Mouse (Mus musculus) urinary bladder, adult 18-20 months (tissue): Measurements from ENCODE around the gene 2610008E11Rik.
"Not testable (repeated sequence)": the region's sequence is repeated elsewhere in the genome, so short reads cannot be mapped to it uniquely, and the experiment has no call there.

ENCODE experiments used
- DNase-seq, 2 experiments: peaks; one replicate each; pipeline ENCODE4 v3.0.0; 2022; ENCODE audit warnings: low spot score in 2 of 2, mixed read lengths in 2 of 2

2610008E11Rik gene

DNA sequence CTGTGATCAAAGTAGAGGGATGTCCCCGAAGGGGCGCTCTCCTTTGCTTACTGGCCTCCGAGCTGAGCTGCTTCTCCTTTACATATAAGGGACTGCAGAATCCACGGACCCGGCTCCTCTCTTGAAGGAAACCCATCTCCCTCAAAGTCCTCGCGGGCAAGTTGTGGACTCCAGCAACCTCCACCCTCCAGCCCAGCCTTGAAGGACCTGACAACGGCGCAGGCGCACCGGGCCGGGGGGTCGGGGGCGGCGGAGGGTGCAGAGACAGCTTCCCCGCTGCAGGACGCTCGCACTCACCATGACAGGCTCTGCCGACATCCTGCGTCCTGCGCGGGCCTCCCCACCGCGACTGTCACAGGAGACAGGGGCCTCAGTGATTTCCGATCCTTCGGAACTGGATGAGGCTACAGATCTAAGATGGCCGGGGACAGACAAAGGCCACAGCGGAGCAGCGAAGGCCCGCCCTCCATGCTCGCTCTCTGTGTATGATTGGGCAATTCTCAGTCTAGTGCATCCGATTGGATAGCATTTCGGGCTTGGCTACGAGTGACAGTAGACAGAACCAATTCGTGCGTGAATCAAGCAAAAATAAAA, at the start of gene 2610008E11Rik:
2610008E11Rik (minus strand) TSS at position 440 of the 594 bp plus-strand sequence.
- DNase-seq: peak; percentile 84 to 90

GRCm38 (mm10) chr10:79116125-79116849, 18.9 kb upstream of the 2610008E11Rik start:
- DNase-seq: peak; percentile 3 to 9

DNA sequence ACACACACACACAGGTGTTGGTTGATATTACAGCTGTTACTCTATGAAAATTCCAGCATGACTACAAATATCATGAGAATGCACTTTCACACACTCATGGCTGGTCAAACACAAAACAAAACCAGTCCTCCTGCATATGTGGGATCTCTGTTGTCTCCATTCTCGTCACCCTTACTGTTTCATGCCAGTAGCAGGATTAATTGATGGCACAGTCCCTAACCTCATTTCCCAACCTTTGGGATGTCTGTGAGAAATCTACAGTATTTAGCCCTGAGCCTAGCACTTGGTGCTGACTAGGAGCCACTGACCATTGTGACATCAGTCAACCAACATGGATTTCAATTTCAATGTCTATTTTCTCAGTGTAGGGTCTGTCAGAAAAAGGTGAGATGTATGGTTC, 17.7 kb upstream of the 2610008E11Rik start:
- no peak for DNase-seq

DNA sequence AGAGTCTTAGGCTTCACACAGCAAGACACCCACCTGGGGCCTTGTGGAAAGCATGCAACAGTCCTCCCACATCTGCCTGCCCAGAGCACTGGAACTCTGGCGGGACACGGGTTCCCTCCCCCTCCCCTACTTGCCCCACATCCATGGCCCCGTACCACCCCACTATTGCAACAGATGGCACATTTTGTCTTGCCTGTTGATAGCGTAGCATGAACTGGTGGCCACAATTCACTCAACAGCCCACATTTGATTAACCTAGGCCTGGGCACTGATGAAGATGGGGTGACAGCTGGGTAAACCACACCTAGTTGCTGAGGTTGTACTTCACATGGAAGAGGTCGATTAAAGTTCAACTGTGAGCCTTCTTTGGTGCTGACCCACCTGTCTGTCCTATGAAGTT, 13.1 kb upstream of the 2610008E11Rik start:
- DNase-seq: no peak

- DNase-seq: no peak
Measured at GRCm38 (mm10) chr10:79109156-79109555, 11.8 kb upstream of the 2610008E11Rik start.

DNA sequence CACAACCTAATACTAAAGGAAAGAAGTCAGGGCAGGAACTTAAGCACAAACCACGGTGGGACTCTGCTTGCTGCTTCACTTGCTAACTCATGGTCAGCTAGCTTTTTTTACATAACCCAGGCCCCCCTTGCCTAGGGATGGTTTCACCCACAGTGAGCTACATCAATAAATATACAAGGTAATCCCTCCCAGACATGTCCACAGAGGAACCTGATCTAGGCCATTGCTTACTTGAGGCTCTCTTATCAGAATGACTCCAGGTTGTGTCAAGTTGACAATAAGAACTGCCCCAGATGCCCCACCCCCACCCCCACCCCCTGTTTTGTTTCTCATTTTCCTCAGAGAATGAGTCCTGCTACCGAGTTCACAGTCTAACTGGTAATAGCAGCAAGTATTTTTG, 10.1 kb upstream of the 2610008E11Rik start:
- no peak for DNase-seq

- DNase-seq: no peak
Measured at GRCm38 (mm10) chr10:79106325-79107282, 9.2 kb upstream of the 2610008E11Rik start.

DNA sequence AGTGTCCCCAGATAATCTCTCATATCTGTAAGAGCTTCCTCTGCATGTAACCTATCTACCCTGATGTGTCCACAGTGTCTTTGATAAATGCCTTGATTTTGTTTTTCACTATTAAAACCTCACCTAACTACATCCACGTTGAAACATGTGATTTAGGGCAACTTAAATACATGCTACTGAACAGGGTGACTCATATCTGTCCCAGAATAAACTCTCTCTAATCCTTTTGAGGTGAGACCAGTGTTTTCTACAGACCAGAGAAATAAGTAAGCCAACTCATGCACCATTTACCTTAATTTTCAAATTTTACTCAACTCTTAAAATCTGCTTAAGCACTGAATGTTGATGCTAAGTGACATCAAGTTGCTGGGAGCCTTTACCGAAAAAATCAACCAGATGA, 694 bp downstream of the 2610008E11Rik start:
- DNase-seq: no peak

GRCm38 (mm10) chr10:79091731-79092130, 5.7 kb downstream of the 2610008E11Rik start:
- DNase-seq: no peak

GRCm38 (mm10) chr10:79089000-79089399, 8.4 kb downstream of the 2610008E11Rik start:
- DNase-seq: no peak

DNA sequence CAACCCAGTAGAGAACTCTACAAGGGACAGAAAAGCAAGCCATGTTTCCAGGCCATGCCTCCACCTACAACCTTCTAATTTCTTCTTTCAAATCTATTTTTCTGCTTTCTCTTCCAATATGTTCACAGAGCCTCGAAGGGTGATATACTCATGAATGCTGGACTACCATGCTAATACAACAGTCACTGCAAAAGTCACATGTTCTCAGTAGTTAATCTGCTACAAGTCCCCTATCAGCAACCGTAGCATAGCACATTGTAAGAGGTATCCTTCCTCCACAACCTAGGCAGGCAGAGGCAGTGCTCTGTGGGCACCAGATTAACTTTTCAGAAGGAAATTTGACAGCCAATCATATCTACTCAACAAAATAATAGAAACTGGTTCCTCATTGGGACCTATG, 10.8 kb downstream of the 2610008E11Rik start:
- DNase-seq: no peak

DNA sequence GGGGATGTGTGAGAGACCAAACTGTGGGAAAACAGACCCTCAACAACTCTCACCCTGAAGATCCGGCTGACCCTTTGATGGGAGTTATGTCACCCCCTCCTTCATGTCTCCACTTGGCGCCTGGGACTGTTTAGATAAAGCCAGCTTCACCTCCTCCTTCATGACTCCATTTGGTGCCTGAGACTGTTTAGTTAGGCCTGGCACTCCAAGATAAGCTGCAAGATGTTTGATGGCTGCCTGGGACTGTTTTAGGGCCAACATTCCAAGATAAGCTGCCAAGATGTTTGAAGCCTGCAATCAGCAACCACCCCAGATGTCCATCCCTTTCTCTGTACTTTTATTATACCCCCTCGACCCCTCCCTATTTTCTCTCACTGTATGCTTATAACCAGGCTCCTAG, 40.0 kb downstream of the 2610008E11Rik start:
- DNase-seq: not testable (repeated sequence)

- DNase-seq: not testable (repeated sequence)
Measured at GRCm38 (mm10) chr10:79042457-79042856, 54.9 kb downstream of the 2610008E11Rik start.

GRCm38 (mm10) chr10:79028441-79028840, 69.0 kb downstream of the 2610008E11Rik start, which contains the start of gene Olfr57:
Gene Olfr57, plus strand, starts transcription at chr10:79028741.
- no peak for DNase-seq
